Comparison of ENCODE assay signal across 12 mouse cellular contexts in the genomic region with DNA sequence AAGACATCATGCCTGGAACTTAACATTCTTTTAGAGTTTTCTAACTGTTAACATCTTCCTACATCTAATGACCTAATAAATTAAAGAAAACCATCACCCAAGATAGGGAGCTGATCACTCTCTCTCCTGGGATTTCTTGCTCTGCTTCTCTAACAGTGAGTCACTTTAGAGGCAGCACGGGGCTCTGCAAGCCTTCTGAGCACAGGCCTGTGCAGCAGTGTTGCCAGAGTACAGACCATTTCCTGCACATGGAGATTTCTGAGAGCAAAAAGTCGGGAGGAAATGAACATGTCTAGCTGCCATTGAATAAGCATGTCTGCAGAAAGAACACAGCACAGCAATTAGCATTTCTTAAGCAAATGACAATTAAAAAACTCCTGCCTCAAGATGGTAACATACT.
DNase-seq lines count a peak whose midpoint lies in the region; ATAC-seq and TF ChIP-seq lines count a peak whose summit lies in the region.
"Had no signal": no experiment of that assay in that cellular context is flagged by ENCODE, and none has a peak within 500 bp of the region (broad histone marks: within the 10 kb centered on the region; RNA-seq: fewer than 3 reads in every experiment).

No protein-coding gene starts in this region.

- no peaks in the 10 kb centered on the region for H3K4me1 ChIP-seq in hindbrain, postnatal 0 days (ENCODE audit: insufficient read depth, low read length)
- no peaks in the 10 kb centered on the region for H3K4me1 ChIP-seq in hindbrain, embryonic 10.5 days (replicated peaks)
- no peaks in the 10 kb centered on the region for H3K4me1 ChIP-seq in brown adipose tissue, adult 24 weeks (ENCODE audit: control insufficient read depth, insufficient read depth, insufficient read length, low read length)
- H3K4me1 ChIP-seq: hindbrain, embryonic 12.5 days; intestine, embryonic 15.5 days had no signal

- no peak for TF ChIP-seq CTCF in hindbrain, postnatal 0 days (IDR thresholded peaks at IDR 0.05; ENCODE audit: low read depth)

- peak overlapping the region; percentile 41; the same call in 1 of the 2 replicates for H3K27ac ChIP-seq in hindbrain, postnatal 0 days
- H3K27ac ChIP-seq in hindbrain, embryonic 10.5 days = no peak overlapping the region
- 0 out of 2 replicates have a peak overlapping the region, but pooled peaks have one; percentile 31 for H3K27ac ChIP-seq in brown adipose tissue, adult 24 weeks (replicated peaks; ENCODE audit: low read depth, low read length)
- H3K27ac ChIP-seq: hindbrain, embryonic 12.5 days; intestine, embryonic 15.5 days had no signal

- no peak overlapping the region for H3K4me3 ChIP-seq in hindbrain, postnatal 0 days (ENCODE audit: low read length)
- no peak overlapping the region for H3K4me3 ChIP-seq in hindbrain, embryonic 10.5 days
- H3K4me3 ChIP-seq in brown adipose tissue, adult 24 weeks (ENCODE audit: insufficient read depth, low read depth, low read length) = no peak overlapping the region
- H3K4me3 ChIP-seq: hindbrain, embryonic 12.5 days; intestine, embryonic 15.5 days had no signal

- intact Hi-C loops in left cerebral cortex, postnatal 14 days (cut with DNase I) = no loop called here

- H3K9me3 ChIP-seq in hindbrain, postnatal 0 days (ENCODE audit: low read length) = no peaks in the 10 kb centered on the region
- no peaks in the 10 kb centered on the region for H3K9me3 ChIP-seq in hindbrain, embryonic 10.5 days
- H3K9me3 ChIP-seq: hindbrain, embryonic 12.5 days; intestine, embryonic 15.5 days had no signal

- WGBS in hindbrain, postnatal 0 days = 60% methylated on average over 2 of the region's 2 CpGs
- 78% methylated on average over 2 of the region's 2 CpGs for WGBS in hindbrain, embryonic 10.5 days

- no peak for DNase-seq in hindbrain, postnatal 0 days (ENCODE audit: low spot score)
- DNase-seq in hindbrain, embryonic 10.5 days (ENCODE audit: low spot score) = no peak
- DNase-seq in 3T3-L1 (ENCODE audit: low read depth, low spot score) = peak; percentile 71
- DNase-seq in 416B (ENCODE audit: low read depth) = peak; percentile 58
- DNase-seq in left cerebral cortex, postnatal 14 days (ENCODE audit: low spot score in 2 of 2) = no peak
- DNase-seq in retina, postnatal 1 day = no peak
- DNase-seq: cerebellum, adult 8-10 months; lung, embryonic 14.5 days had no signal

- H3K4me2 ChIP-seq in hindbrain, postnatal 0 days (ENCODE audit: low read depth, low read length) = no peak overlapping the region
- H3K4me2 ChIP-seq: hindbrain, embryonic 12.5 days; intestine, embryonic 15.5 days; liver, embryonic 11.5 days; lung, embryonic 14.5 days had no signal

- H3K36me3 ChIP-seq in hindbrain, postnatal 0 days (ENCODE audit: insufficient read depth, low read length) = no peaks in the 10 kb centered on the region
- peaks cover 2% of the 10 kb centered on the region; the same call in 1 of the 2 replicates for H3K36me3 ChIP-seq in hindbrain, embryonic 10.5 days
- H3K36me3 ChIP-seq: hindbrain, embryonic 12.5 days; intestine, embryonic 15.5 days had no signal

- H3K9ac ChIP-seq in hindbrain, postnatal 0 days (replicated peaks; ENCODE audit: low read length) = no peak overlapping the region
- H3K9ac ChIP-seq: hindbrain, embryonic 12.5 days; intestine, embryonic 15.5 days; lung, embryonic 14.5 days had no signal

- no peak for ATAC-seq in hindbrain, postnatal 0 days
- ATAC-seq: intestine, embryonic 15.5 days had no signal

- H3K27me3 ChIP-seq in hindbrain, postnatal 0 days (ENCODE audit: insufficient read depth, low read length) = no peaks in the 10 kb centered on the region
- H3K27me3 ChIP-seq in hindbrain, embryonic 10.5 days (ENCODE audit: insufficient read depth, poor library complexity, severe bottlenecking) = no peaks in the 10 kb centered on the region
- H3K27me3 ChIP-seq: hindbrain, embryonic 12.5 days; intestine, embryonic 15.5 days had no signal

Comparison
In these comparisons a context has a peak if more than half of its experiments do, and no peak if none do; other contexts are left out.
1. DNase-seq: peak in 3T3-L1 (single experiment) and 416B (single experiment); none in hindbrain, postnatal 0 days (single experiment), hindbrain, embryonic 10.5 days (single experiment), left cerebral cortex, postnatal 14 days (0 of 2) and retina, postnatal 1 day (single experiment).